Mouse (Mus musculus) cortical plate, adult 2 months (tissue): ENCODE measurements around the gene Gp1bb. TPM values are rescaled to one million over a fixed set of nuclear protein-coding genes. Genes with fewer than 3 reads are reported as not detected.

Experiments
- H3K27ac ChIP-seq: fragments of 200-500 bp; 2 replicates; pipeline ENCODE4 v1.5.1; 2012; ENCODE audit warnings: low read length, control low read depth, inconsistent platforms; ENCODE audit not compliant: insufficient read depth
- H3K4me1 ChIP-seq: fragments of 200-500 bp; 2 replicates; pipeline ENCODE4 v1.6.1; 2011; ENCODE audit warnings: low read length; ENCODE audit not compliant: control insufficient read depth, insufficient read depth
- H3K4me3 ChIP-seq: fragments of 200-500 bp; 2 replicates; pipeline ENCODE4 v1.5.1; 2011; ENCODE audit warnings: mild to moderate bottlenecking, low read length, control low read depth; ENCODE audit not compliant: insufficient read depth
- CTCF ChIP-seq: fragments of 200-500 bp; IDR thresholded peaks from 2 replicates; pipeline ENCODE4 v1.5.1; 2011; ENCODE audit warnings: mild to moderate bottlenecking, control low read depth, low read length; ENCODE audit not compliant: insufficient read depth; ENCODE audit errors: extremely low read depth
- POLR2A ChIP-seq: fragments of 200-500 bp; IDR thresholded peaks from 2 replicates; pipeline ENCODE4 v1.6.1; 2011; ENCODE audit warnings: mild to moderate bottlenecking, low read length, control low read depth; ENCODE audit not compliant: insufficient read depth; ENCODE audit errors: extremely low read depth
- polyA plus RNA-seq: library from polyadenylated mRNA; depleted of rRNA; stranded (reverse); fragments of >200 nt; gene quantifications from 2 replicates; pipeline ENCODE4 v1.2.3, GENCODE M21; 2012

Gp1bb gene
- polyA plus RNA-seq, 1 experiment: 4.6 TPM

DNA sequence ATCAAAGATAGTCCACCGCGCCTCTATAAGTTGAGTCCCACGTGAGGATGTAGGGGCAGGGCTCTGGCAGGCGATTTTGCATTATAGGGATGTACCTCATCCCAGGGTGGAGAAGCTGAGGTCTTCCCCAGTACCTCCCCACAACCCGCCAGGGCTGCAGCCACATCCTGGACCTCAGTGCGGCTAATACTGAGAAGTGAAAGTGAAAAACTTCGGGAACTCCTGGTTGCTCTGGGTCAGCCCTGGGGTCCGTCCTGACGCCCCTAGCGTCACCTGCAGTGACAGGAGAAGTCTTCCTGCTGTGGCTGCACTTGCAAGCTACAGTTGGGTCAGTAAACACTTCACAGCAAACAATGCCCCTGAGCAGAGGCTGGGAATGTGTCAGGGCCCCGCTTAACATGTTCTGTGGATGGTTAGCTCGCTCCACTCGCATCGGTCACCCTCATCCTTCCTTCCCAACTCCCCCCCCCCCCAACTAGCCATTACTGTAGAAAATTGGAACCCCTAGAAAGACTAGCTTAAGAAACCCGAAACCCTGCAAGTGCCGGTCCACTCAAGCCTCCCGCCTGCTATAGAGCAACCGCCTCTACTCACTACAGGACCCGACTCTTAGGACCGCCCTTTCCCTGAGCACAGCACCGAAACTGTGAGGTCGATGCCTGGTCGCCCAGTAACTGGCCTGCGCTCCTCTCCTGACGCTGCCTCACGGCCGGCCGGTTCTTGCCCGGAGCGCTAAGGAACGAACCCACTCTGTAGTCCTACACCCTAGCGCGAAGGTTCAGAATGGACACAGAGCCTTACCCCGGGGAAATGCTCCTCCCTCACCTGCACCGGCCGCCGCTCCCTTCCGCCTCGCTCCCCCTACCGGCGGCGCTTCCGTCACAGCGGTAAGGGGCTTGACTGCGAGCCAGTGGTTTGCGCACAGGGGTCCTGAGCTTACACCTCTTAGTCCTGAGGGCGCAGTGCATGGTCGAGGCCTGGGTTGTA lies 32.1 kb downstream of the Gp1bb start, which contains the start of gene Tbx1:
Gene Tbx1, minus strand, starts transcription at position 868 of the 987 bp plus-strand sequence.
- H3K4me1 ChIP-seq: no peaks in the 10 kb centered on the region; the same call in 1 of the 2 replicates
- peak within 1 kb of the TSS; percentile 22 for H3K4me3 ChIP-seq
- TF ChIP-seq CTCF (no peak), POLR2A (no peak)
- H3K27ac ChIP-seq: no peak within 1 kb of the TSS

GRCm38 (mm10) chr16:18589080-18589621 lies 33.1 kb downstream of the Gp1bb start:
- H3K27ac ChIP-seq: no peak overlapping the region
- TF ChIP-seq POLR2A (no peak), CTCF (no peak)
- H3K4me1 ChIP-seq: no peaks in the 10 kb centered on the region; the same call in 1 of the 2 replicates
- H3K4me3 ChIP-seq: no peak overlapping the region

GRCm38 (mm10) chr16:18588738-18589055 lies 33.5 kb downstream of the Gp1bb start:
- H3K27ac ChIP-seq: no peak overlapping the region
- TF ChIP-seq CTCF (no peak), POLR2A (no peak)
- no peak overlapping the region for H3K4me3 ChIP-seq
- H3K4me1 ChIP-seq: no peaks in the 10 kb centered on the region; the same call in 1 of the 2 replicates

DNA sequence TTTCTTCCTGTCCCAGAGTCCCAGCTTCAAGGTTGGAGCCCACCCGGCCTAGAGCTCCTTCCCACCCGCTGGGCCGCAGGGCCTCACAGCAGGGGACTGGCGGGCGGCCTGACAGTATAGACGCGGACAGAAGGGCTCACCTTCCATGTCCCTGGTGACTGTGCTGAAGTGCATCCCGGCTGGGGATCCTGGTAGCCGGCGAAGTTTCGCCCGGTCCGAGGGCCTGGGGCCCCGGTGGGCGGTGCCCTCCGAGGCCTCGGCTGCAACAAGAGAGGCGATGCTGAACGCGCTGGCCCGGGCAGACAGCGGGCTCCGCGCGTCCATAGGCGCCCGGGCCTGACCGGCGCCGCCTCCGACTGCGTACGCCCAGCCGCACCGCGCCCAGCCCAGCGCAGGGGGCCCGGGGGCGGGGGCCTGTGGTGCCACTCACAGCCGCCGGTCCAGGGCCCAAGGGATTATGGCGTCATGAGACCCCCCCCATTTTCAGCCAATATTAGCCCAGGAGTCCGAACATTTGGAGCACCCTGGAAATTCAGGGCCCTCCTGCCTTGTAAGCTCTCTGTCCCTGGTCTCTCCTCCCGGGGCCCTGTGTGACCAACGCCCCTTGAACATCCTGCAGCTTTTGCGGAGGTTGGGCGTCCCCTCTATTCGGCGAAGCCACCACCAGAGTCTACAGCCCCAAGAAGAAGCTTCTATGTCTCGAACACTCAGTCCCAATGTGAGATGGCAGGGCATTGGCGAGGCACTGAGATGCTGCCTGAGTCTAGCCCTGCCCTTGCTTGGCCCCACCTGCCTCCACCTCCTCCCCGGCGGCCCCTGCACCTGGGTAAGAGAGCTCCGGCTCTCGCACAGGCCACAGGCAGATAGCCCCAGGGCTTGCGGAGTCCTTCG lies 34.1 kb downstream of the Gp1bb start:
- TF ChIP-seq POLR2A: no peak
- no peak for TF ChIP-seq CTCF
- Histone ChIP-seq H3K4me3 (no peak overlapping the region), H3K4me1 (no peaks in the 10 kb centered on the region; the same call in 1 of the 2 replicates), H3K27ac (no peak overlapping the region)

GRCm38 (mm10) chr16:18586906-18587546 lies 35.2 kb downstream of the Gp1bb start:
- no peak overlapping the region for H3K27ac ChIP-seq
- no peaks in the 10 kb centered on the region; the same call in 1 of the 2 replicates for H3K4me1 ChIP-seq
- no peak for TF ChIP-seq POLR2A
- TF ChIP-seq CTCF: no peak
- peak overlapping the region; percentile 14; the same call in 1 of the 2 replicates for H3K4me3 ChIP-seq

GRCm38 (mm10) chr16:18586076-18586905 lies 35.9 kb downstream of the Gp1bb start:
- TF ChIP-seq POLR2A: no peak
- Histone ChIP-seq H3K4me1 (no peaks in the 10 kb centered on the region; the same call in 1 of the 2 replicates), H3K4me3 (peak overlapping the region; percentile 14; the same call in 1 of the 2 replicates), H3K27ac (no peak overlapping the region)

GRCm38 (mm10) chr16:18585676-18586075 lies 36.5 kb downstream of the Gp1bb start:
- H3K27ac ChIP-seq: no peak overlapping the region
- no peaks in the 10 kb centered on the region; the same call in 1 of the 2 replicates for H3K4me1 ChIP-seq
- no peak overlapping the region for H3K4me3 ChIP-seq
- no peak for TF ChIP-seq CTCF
- no peak for TF ChIP-seq POLR2A

DNA sequence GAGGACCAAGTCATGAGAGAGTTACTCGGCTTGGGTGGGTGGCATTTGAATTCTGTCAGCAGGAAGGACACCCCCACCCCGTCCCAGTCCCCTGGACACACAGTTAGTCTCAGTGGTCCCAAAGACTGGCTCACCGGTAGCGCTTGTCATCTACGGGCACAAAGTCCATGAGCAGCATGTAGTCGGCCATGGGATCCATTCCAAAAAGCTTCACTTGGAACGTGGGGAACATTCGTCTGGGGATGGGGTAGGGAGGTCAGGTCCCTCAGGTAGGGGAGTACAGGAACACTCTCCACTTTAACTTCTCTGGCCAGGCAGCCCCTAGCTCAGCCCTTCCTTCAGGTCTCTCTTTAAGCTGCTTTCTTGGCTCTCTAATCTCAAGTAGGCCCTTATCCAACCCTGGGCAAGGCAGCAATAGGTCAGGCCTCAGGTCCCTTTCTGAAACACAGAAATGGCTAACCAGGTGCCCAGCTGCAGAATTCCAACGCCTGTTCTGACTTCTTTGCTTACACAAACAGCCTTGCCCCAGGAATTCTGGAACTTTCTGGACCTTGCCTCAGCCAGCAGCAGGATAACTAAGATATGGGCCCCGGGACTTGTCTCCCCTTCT lies 37.2 kb downstream of the Gp1bb start:
- no peak overlapping the region for H3K4me3 ChIP-seq
- no peaks in the 10 kb centered on the region for H3K4me1 ChIP-seq
- H3K27ac ChIP-seq: no peak overlapping the region
- TF ChIP-seq CTCF (no peak), POLR2A (no peak)
